Mouse (Mus musculus): ENCODE results near the gene Bcat1. TPM values are rescaled to one million over a fixed set of nuclear protein-coding genes. Genes with fewer than 3 reads are reported as not detected.

The Bcat1 gene
- total RNA-seq, 2 experiments from 2014 or later: 0.25 TPM; not detected in 1

- ATAC-seq (ENCODE audit: poor library complexity, severe bottlenecking): no peak
These were observed 13.2 kb downstream of the Bcat1 start for GRCm38 (mm10) chr6:145062763-145063162.

- ATAC-seq (ENCODE audit: poor library complexity, severe bottlenecking): no peak
These were observed 14.6 kb downstream of the Bcat1 start for GRCm38 (mm10) chr6:145061361-145061760.

GRCm38 (mm10) chr6:145056102-145056501 is 19.9 kb downstream of the Bcat1 start:
- no peak for ATAC-seq (ENCODE audit: poor library complexity, severe bottlenecking)

GRCm38 (mm10) chr6:145055277-145055858 is 20.6 kb downstream of the Bcat1 start:
- no peak for ATAC-seq (ENCODE audit: poor library complexity, severe bottlenecking)

- ATAC-seq (ENCODE audit: poor library complexity, severe bottlenecking): no peak
These were observed 23.3 kb downstream of the Bcat1 start for GRCm38 (mm10) chr6:145052669-145053068.

GRCm38 (mm10) chr6:145050899-145051298 is 25.1 kb downstream of the Bcat1 start:
- no peak for ATAC-seq (ENCODE audit: poor library complexity, severe bottlenecking)

GRCm38 (mm10) chr6:145048131-145048997 is 27.6 kb downstream of the Bcat1 start:
- ATAC-seq (ENCODE audit: poor library complexity, severe bottlenecking): no peak

GRCm38 (mm10) chr6:145047445-145047857 is 28.5 kb downstream of the Bcat1 start:
- no peak for ATAC-seq (ENCODE audit: poor library complexity, severe bottlenecking)

- ATAC-seq (ENCODE audit: poor library complexity, severe bottlenecking): no peak
These were observed 29.6 kb downstream of the Bcat1 start for GRCm38 (mm10) chr6:145046266-145046890.

GRCm38 (mm10) chr6:145044916-145045574 is 30.9 kb downstream of the Bcat1 start:
- no peak for ATAC-seq (ENCODE audit: poor library complexity, severe bottlenecking)

GRCm38 (mm10) chr6:145040732-145041131 is 35.3 kb downstream of the Bcat1 start:
- no peak for ATAC-seq (ENCODE audit: poor library complexity, severe bottlenecking)

GRCm38 (mm10) chr6:145037626-145038025 is 38.4 kb downstream of the Bcat1 start:
- no peak for ATAC-seq (ENCODE audit: poor library complexity, severe bottlenecking)

GRCm38 (mm10) chr6:145035412-145035811 is 40.6 kb downstream of the Bcat1 start:
- no peak for ATAC-seq (ENCODE audit: poor library complexity, severe bottlenecking)

- ATAC-seq (ENCODE audit: poor library complexity, severe bottlenecking): no peak
These were observed 45.4 kb downstream of the Bcat1 start for GRCm38 (mm10) chr6:145030587-145030986.

GRCm38 (mm10) chr6:145023990-145024389 is 52.0 kb downstream of the Bcat1 start:
- ATAC-seq (ENCODE audit: poor library complexity, severe bottlenecking): no peak

GRCm38 (mm10) chr6:145022966-145023725 is 52.8 kb downstream of the Bcat1 start:
- ATAC-seq (ENCODE audit: poor library complexity, severe bottlenecking): peak; percentile 74

- no peak for ATAC-seq (ENCODE audit: poor library complexity, severe bottlenecking)
These were observed 53.6 kb downstream of the Bcat1 start for GRCm38 (mm10) chr6:145022349-145022748.

- no peak for ATAC-seq (ENCODE audit: poor library complexity, severe bottlenecking)
These were observed 55.4 kb downstream of the Bcat1 start for GRCm38 (mm10) chr6:145020553-145020952.

GRCm38 (mm10) chr6:145018295-145018694 is 57.7 kb downstream of the Bcat1 start:
- no peak for ATAC-seq (ENCODE audit: poor library complexity, severe bottlenecking)

GRCm38 (mm10) chr6:145017508-145017907 is 58.5 kb downstream of the Bcat1 start:
- no peak for ATAC-seq (ENCODE audit: poor library complexity, severe bottlenecking)
